Mouse (Mus musculus) CH12.LX (cell line): ENCODE data around the gene Camk2b. TPM values are rescaled to one million over a fixed set of nuclear protein-coding genes. Genes with fewer than 3 reads are reported as not detected.

ENCODE experiments used
- DNase-seq: peaks from one replicate; pipeline ENCODE4 v3.0.0-alpha.2; 2013; ENCODE audit errors: extremely low read depth
- H3K27ac ChIP-seq: 2 replicates; pipeline ENCODE4 v1.5.1; 2012; ENCODE audit warnings: low read depth, mild to moderate bottlenecking, control low read depth, moderate library complexity; ENCODE audit not compliant: insufficient read depth
- H3K27me3 ChIP-seq: replicated peaks from 2 replicates; pipeline ENCODE3; 2012; ENCODE audit warnings: inconsistent platforms
- H3K36me3 ChIP-seq, 2 experiments: replicated peaks in 1 of 2; 2 replicates each; pipeline versions ENCODE3 to v1.6.1; 2012; ENCODE audit warnings: inconsistent platforms in 1 of 2, low read length in 1 of 2, mild to moderate bottlenecking in 1 of 2, mixed read lengths in 1 of 2, moderate library complexity in 1 of 2; ENCODE audit not compliant: control insufficient read depth in 1 of 2, insufficient read depth in 1 of 2
- H3K4me1 ChIP-seq, 2 experiments: 2 replicates each; pipeline ENCODE4 v1.6.1; 2012; ENCODE audit warnings: inconsistent platforms in 1 of 2, moderate library complexity in 1 of 2; ENCODE audit not compliant: insufficient read depth in 2 of 2, control insufficient read depth in 1 of 2
- H3K4me2 ChIP-seq: 2 replicates; pipeline ENCODE4 v1.6.1; 2012; ENCODE audit warnings: low read depth, mild to moderate bottlenecking, control low read depth; ENCODE audit not compliant: poor library complexity, insufficient read depth, severe bottlenecking
- H3K4me3 ChIP-seq, 3 experiments: fragments of 150-350 bp in 1 of 3; sonication (generic) in 1 of 3; replicated peaks in 1 of 3; 2 replicates each; pipeline versions ENCODE3 to v1.5.1; 2011 to 2012; ENCODE audit warnings: low read depth in 2 of 3, low read length in 2 of 3, mild to moderate bottlenecking in 2 of 3, moderate library complexity in 2 of 3, control low read depth in 1 of 3, improper control_type of control experiment in 1 of 3, inconsistent platforms in 1 of 3, mixed read lengths in 1 of 3; ENCODE audit not compliant: poor library complexity in 1 of 3
- H3K79me2 ChIP-seq: replicated peaks from 2 replicates; pipeline ENCODE4 v1.6.1; 2012; ENCODE audit warnings: mild to moderate bottlenecking, moderate library complexity; ENCODE audit not compliant: control insufficient read depth, poor library complexity, insufficient read depth, severe bottlenecking; ENCODE audit errors: extremely low read depth
- H3K9ac ChIP-seq: 2 replicates; pipeline ENCODE4 v1.6.1; 2012; ENCODE audit warnings: low read depth, mild to moderate bottlenecking, control low read depth, moderate library complexity; ENCODE audit not compliant: insufficient read depth
- H3K9me3 ChIP-seq: replicated peaks from 2 replicates; pipeline ENCODE3; 2012; ENCODE audit warnings: low read length, inconsistent platforms, mixed read lengths
- BHLHE40 ChIP-seq: IDR thresholded peaks from 2 replicates; pipeline ENCODE4 v1.6.1; 2011; ENCODE audit warnings: mild to moderate bottlenecking, low read depth, low read length, improper control_type of control experiment
- CHD1 ChIP-seq: IDR thresholded peaks from 2 replicates; pipeline ENCODE4 v1.6.1; 2012; ENCODE audit warnings: low read depth, low read length, improper control_type of control experiment, inconsistent platforms
- CTCF ChIP-seq, 2 experiments: IDR thresholded peaks in 1 of 2; conservative IDR thresholded peaks in 1 of 2; 2 replicates each; pipeline ENCODE4 v1.5.1; 2011 to 2012; ENCODE audit warnings: low read depth in 2 of 2, low read length in 2 of 2, improper control_type of control experiment in 1 of 2, inconsistent platforms in 1 of 2, mild to moderate bottlenecking in 1 of 2, moderate library complexity in 1 of 2
- EP300 ChIP-seq: IDR thresholded peaks from 2 replicates; pipeline ENCODE4 v1.6.1; 2011; ENCODE audit warnings: low read length, improper control_type of control experiment
- JUN ChIP-seq: IDR thresholded peaks from 2 replicates; pipeline ENCODE4 v1.6.1; 2011; ENCODE audit warnings: low read depth, mild to moderate bottlenecking, low read length, improper control_type of control experiment, moderate library complexity; ENCODE audit not compliant: insufficient read depth
- NRF1 ChIP-seq: IDR thresholded peaks from 2 replicates; pipeline ENCODE4 v1.6.1; 2014; ENCODE audit warnings: low read depth, mild to moderate bottlenecking, inconsistent platforms, low read length, improper control_type of control experiment, moderate library complexity
- PAX5 ChIP-seq: IDR thresholded peaks from 2 replicates; pipeline ENCODE4 v1.6.1; 2012; ENCODE audit warnings: low read length, inconsistent platforms, mixed read lengths
- POLR2A ChIP-seq: IDR thresholded peaks from 2 replicates; pipeline ENCODE4 v1.6.1; 2011; ENCODE audit warnings: low read depth, mild to moderate bottlenecking, improper control_type of control experiment, low read length
- POLR2AphosphoS2 ChIP-seq: IDR thresholded peaks from 2 replicates; pipeline ENCODE4 v1.6.1; 2011; ENCODE audit warnings: low read depth, low read length, improper control_type of control experiment
- USF1 ChIP-seq: IDR thresholded peaks from 2 replicates; pipeline ENCODE4 v1.6.1; 2014; ENCODE audit warnings: low read depth, mild to moderate bottlenecking, inconsistent platforms, low read length, improper control_type of control experiment
- ZC3H11A ChIP-seq: IDR thresholded peaks from 2 replicates; pipeline ENCODE4 v1.6.1; 2012; ENCODE audit warnings: low read depth, mild to moderate bottlenecking, inconsistent platforms, low read length, improper control_type of control experiment
- ZKSCAN1 ChIP-seq: IDR thresholded peaks from 2 replicates; pipeline ENCODE4 v1.6.1; 2012; ENCODE audit warnings: low read depth, inconsistent platforms, low read length, improper control_type of control experiment, borderline replicate concordance
- ZNF384 ChIP-seq: IDR thresholded peaks from 2 replicates; pipeline ENCODE4 v1.6.1; 2012; ENCODE audit warnings: low read depth, low read length, improper control_type of control experiment, inconsistent platforms
- dilution Hi-C: fragments of 300-500 bp; cut with MboI; formaldehyde crosslinking; loops from 2 replicates; pipeline ENCODE4 v1.14.3; 2020; ENCODE audit warnings: low sequenced_read_pairs; ENCODE audit not compliant: extremely low pct_unique_long_range_greater_than_20kb, extremely low pct_ligation_motif_present
- in situ Hi-C: fragments of 300-500 bp; cut with MboI; formaldehyde crosslinking; loops from 3 replicates; pipeline ENCODE4 v1.14.3; 2019; ENCODE audit warnings: low sequenced_read_pairs, low pct_ligation_motif_present, low pct_unique_long_range_greater_than_20kb, mixed read lengths
- polyA plus RNA-seq: library from polyadenylated mRNA; unstranded; fragments of >175 nt; gene quantifications from 2 replicates; pipeline ENCODE4 v1.2.1, GENCODE M21; 2012; ENCODE audit warnings: low read depth; ENCODE audit not compliant: insufficient read length
- total RNA-seq, 2 experiments: library from RNA; depleted of rRNA; stranded (reverse); fragments of 300-350 nt in 1 of 2; fragments of >200 nt in 1 of 2; gene quantifications; 2 replicates each; pipeline ENCODE4 v1.2.3; 2012 to 2014

The Camk2b gene
- total and polyA plus RNA-seq, 3 experiments: 0.08 to 0.26 (median 0.11) TPM

DNA sequence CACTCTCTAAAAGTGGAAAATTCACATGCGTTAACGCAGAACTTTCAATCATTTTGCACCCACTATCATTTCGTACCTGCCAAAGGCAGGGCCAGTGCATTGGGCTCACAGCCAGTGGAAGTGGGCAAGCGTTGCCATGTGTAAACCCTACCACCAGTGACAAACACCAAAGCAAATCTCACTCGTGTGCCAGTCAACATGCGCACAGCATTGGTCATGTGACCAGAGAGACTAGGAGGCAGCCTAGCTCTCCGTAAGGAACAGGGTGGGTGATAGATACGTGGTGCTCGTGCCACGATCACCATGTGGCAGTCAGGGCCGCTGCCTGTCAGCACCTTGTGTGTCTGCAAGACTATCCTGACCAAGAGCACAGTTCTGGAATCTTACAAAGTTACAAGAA, 3.8 kb downstream of the Camk2b start:
- no peaks in the 10 kb centered on the region for H3K36me3 ChIP-seq
- TF ChIP-seq EP300 (no peak), CHD1 (no peak), JUN (no peak), ZKSCAN1 (no peak), ZC3H11A (no peak), ZNF384 (no peak), POLR2AphosphoS2 (no peak), PAX5 (no peak), BHLHE40 (no peak)
- TF ChIP-seq, all 38 proteins: peak for 0
- no peak overlapping the region for H3K4me2 ChIP-seq
- no peak for DNase-seq
- H3K4me1 ChIP-seq: 0 out of 4 replicates have a peak, but pooled peaks cover 0 to 4% of the 10 kb centered on the region in 2 experiments
- peaks cover 19% of the 10 kb centered on the region for H3K9me3 ChIP-seq
- peaks cover 7% of the 10 kb centered on the region for H3K27me3 ChIP-seq
- no peaks in the 10 kb centered on the region for H3K79me2 ChIP-seq
- in situ Hi-C loops (no loop called here), dilution Hi-C loops (no loop called here)
- H3K27ac ChIP-seq: no peak overlapping the region
- no peak overlapping the region for H3K4me3 ChIP-seq
- H3K9ac ChIP-seq: no peak overlapping the region

DNA sequence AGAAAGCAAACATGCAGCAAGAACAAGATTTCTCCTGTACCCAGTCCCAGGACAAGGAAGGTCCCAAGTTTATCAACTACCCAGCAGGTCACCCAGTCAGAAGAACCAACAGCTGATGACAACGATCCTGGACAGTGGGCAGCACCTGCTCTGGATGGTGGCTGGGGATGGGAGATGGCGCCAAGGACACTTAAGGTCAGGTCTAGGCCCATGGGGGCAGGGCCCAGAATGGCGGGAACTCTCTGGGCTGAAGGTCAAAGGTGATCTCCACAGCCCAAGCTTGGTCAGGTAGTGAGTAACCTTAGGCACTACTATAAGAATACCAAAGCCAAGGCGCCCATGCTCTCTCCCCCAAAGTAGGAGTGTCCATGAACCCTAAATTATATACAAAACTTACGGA, 4.3 kb downstream of the Camk2b start:
- in situ Hi-C loops: no loop called here
- dilution Hi-C loops: no loop called here

DNA sequence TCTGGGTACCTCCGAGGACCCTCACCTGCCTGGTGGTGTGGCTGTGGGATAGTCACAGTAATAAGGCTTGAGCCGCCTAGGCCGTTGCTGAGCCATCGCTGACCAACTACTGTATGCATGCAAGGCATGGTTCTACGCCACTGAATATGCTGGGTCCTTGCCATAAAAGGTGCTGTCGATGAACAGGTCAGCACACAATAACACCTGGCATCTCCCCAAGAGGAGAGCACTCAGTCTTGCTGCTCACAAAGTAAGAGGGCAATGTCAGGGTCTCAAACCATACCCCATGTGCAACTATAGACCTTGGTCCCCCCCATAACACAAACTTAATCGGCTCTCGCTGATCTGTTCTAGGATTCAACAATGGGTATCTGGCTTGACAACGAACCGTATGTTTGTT, 7.0 kb downstream of the Camk2b start:
- Histone ChIP-seq H3K36me3 (no peaks in the 10 kb centered on the region), H3K9me3 (no peaks in the 10 kb centered on the region), H3K9ac (no peak overlapping the region), H3K27ac (no peak overlapping the region), H3K4me1 (peaks cover 3 to 7% of the 10 kb centered on the region in 2 experiments), H3K4me2 (no peak overlapping the region), H3K4me3 (no peak overlapping the region)
- dilution Hi-C loops (no loop called here), in situ Hi-C loops (loop anchor here (10.0 kb wide), 1 partner anchor 206 kb away; the partner anchor contains the start of gene Ddx56)
- TF ChIP-seq NRF1: no peak
- TF ChIP-seq, all 38 proteins: peak for 0
- no peaks in the 10 kb centered on the region for H3K79me2 ChIP-seq
- peaks cover 16% of the 10 kb centered on the region for H3K27me3 ChIP-seq
- DNase-seq: no peak

More for the DNA sequence above, 4.3 kb downstream of the Camk2b start:
- no peak for TF ChIP-seq BHLHE40
- no peak for TF ChIP-seq NRF1
- TF ChIP-seq USF1: no peak
- no peak for TF ChIP-seq JUN
- TF ChIP-seq POLR2A: no peak
- no peak for TF ChIP-seq CTCF (conservative IDR thresholded peaks at IDR 0.05 in 1 of 2, IDR thresholded peaks at IDR 0.05 in 1 of 2; ENCODE audit: low read depth in 2 of 2, low read length in 2 of 2)
- TF ChIP-seq, all 38 proteins: peak for 0
- Histone ChIP-seq H3K36me3 (no peaks in the 10 kb centered on the region), H3K9ac (no peak overlapping the region), H3K4me3 (no peak overlapping the region), H3K9me3 (peaks cover 14% of the 10 kb centered on the region), H3K4me1 (peaks cover 0 to 5% of the 10 kb centered on the region in 2 experiments; a peak in 2 of 4 replicates), H3K27me3 (peaks cover 7% of the 10 kb centered on the region), H3K27ac (no peak overlapping the region), H3K4me2 (no peak overlapping the region), H3K79me2 (no peaks in the 10 kb centered on the region)
- no peak for DNase-seq
